In genomic region chr7:28969672-28970394, GRCm38 (mm10) we compare ENCODE assay signal across 11 mouse cellular contexts. TPM values are rescaled to one million over a fixed set of nuclear protein-coding genes. Genes with fewer than 3 reads are reported as not detected.
DNase-seq lines count a peak whose midpoint lies in the region; ATAC-seq and TF ChIP-seq lines count a peak whose summit lies in the region.
"Had no signal": no experiment of that assay in that cellular context is flagged by ENCODE, and none has a peak within 500 bp of the region (broad histone marks: within the 10 kb centered on the region; RNA-seq: fewer than 3 reads in every experiment).

No protein-coding gene starts in this region.

- ATAC-seq in kidney, embryonic 14.5 days (ENCODE audit: low FRiP score, low TSS enrichment) = peak; percentile 50

- peak overlapping the region; percentile 42; the same call in 1 of the 2 replicates for H3K27ac ChIP-seq in kidney, embryonic 14.5 days (ENCODE audit: low read depth, low read length)
- H3K27ac ChIP-seq in cerebellum, adult 2 months (ENCODE audit: insufficient read depth, low read length) = no peak overlapping the region
- H3K27ac ChIP-seq: limb, embryonic 12.5 days had no signal

- H3ac ChIP-seq in myocyte (ENCODE audit: control insufficient read depth, insufficient read length) = no peak overlapping the region

- H3K79me2 ChIP-seq in myocyte (ENCODE audit: control insufficient read depth, insufficient read depth) = no peaks in the 10 kb centered on the region

- no peak for TF ChIP-seq POLR2A in myocyte (IDR thresholded peaks at IDR 0.05; ENCODE audit: insufficient read length, low read depth)
- TF ChIP-seq POLR2A in cerebellum, adult 2 months (IDR thresholded peaks at IDR 0.05; ENCODE audit: borderline replicate concordance, insufficient read depth, low read length) = no peak

- DNase-seq in kidney, adult 11 months = peak; percentile 66
- no peak for DNase-seq in kidney, postnatal 14 days
- DNase-seq in R1 (ENCODE audit: low read depth, low spot score) = peak; percentile 95
- DNase-seq in cerebellum, adult 2 months = no peak
- DNase-seq in left cerebral cortex, postnatal 14 days (ENCODE audit: low spot score in 2 of 2) = no peak
- DNase-seq in left cerebral cortex, postnatal 10 days (ENCODE audit: extremely low spot score in 1 of 2, low spot score in 2 of 2) = no peak
- DNase-seq: embryo, embryonic 11 days; right cerebral cortex, postnatal 25 days had no signal

- WGBS in kidney, embryonic 14.5 days = 28% methylated on average over 12 of the region's 12 CpGs
- WGBS in cerebellum, adult 2 months = 76% methylated on average over 12 of the region's 12 CpGs

- no peak for TF ChIP-seq CTCF in cerebellum, adult 2 months (IDR thresholded peaks at IDR 0.05; ENCODE audit: borderline replicate concordance, insufficient read depth, low read depth, low read length)

- H3K4me2 ChIP-seq in kidney, embryonic 14.5 days (replicated peaks; ENCODE audit: low read depth, low read length) = no peak overlapping the region
- peak overlapping the region; percentile 25 for H3K4me2 ChIP-seq in myocyte (ENCODE audit: low read depth)
- H3K4me2 ChIP-seq: limb, embryonic 12.5 days had no signal

- no peaks in the 10 kb centered on the region for H3K9me3 ChIP-seq in kidney, embryonic 14.5 days (ENCODE audit: control insufficient read depth, low read length)
- H3K9me3 ChIP-seq: limb, embryonic 12.5 days had no signal

- no peak overlapping the region for H3K4me3 ChIP-seq in kidney, embryonic 14.5 days (ENCODE audit: low read length)
- no peak overlapping the region for H3K4me3 ChIP-seq in myocyte
- H3K4me3 ChIP-seq in cerebellum, adult 2 months (replicated peaks; ENCODE audit: insufficient read depth, low read depth, low read length) = no peak overlapping the region
- H3K4me3 ChIP-seq: limb, embryonic 12.5 days had no signal

- no peak overlapping the region for H3K9ac ChIP-seq in kidney, embryonic 14.5 days (ENCODE audit: low read depth, low read length)
- H3K9ac ChIP-seq: limb, embryonic 12.5 days had no signal

- peaks cover 6% of the 10 kb centered on the region for H3K4me1 ChIP-seq in kidney, embryonic 14.5 days (ENCODE audit: control insufficient read depth, insufficient read depth, low read length)
- H3K4me1 ChIP-seq in cerebellum, adult 2 months (ENCODE audit: control insufficient read depth, insufficient read depth, low read length) = no peaks in the 10 kb centered on the region
- H3K4me1 ChIP-seq: limb, embryonic 12.5 days had no signal

- intact Hi-C loops in left cerebral cortex, postnatal 14 days (cut with DNase I) = loop anchor here (5.0 kb wide), 1 partner anchor 173 kb away; no protein-coding TSS in a partner anchor
- intact Hi-C loops in left cerebral cortex, postnatal 10 days (cut with DNase I) = loop anchor here (10.0 kb wide), 1 partner anchor 185 kb away; the partner anchor contains the start of gene Rinl

- H3K36me3 ChIP-seq in kidney, embryonic 14.5 days (ENCODE audit: control insufficient read depth, insufficient read depth, low read length) = peaks cover 32% of the 10 kb centered on the region
- no peaks in the 10 kb centered on the region for H3K36me3 ChIP-seq in myocyte (ENCODE audit: control insufficient read depth, insufficient read depth)

- no peaks in the 10 kb centered on the region for H3K27me3 ChIP-seq in kidney, embryonic 14.5 days (ENCODE audit: control insufficient read depth, insufficient read depth, low read length)
- H3K27me3 ChIP-seq in myocyte (ENCODE audit: control insufficient read depth, insufficient read depth, insufficient read length) = no peaks in the 10 kb centered on the region
- no peaks in the 10 kb centered on the region for H3K27me3 ChIP-seq in cerebellum, adult 2 months (ENCODE audit: control insufficient read depth, insufficient read depth, low read length)
- H3K27me3 ChIP-seq: limb, embryonic 12.5 days had no signal

TF ChIP-seq in myocyte, 11 proteins besides CTCF, POLR2A, EP300 and RAD21:
- TF ChIP-seq REST (IDR thresholded peaks at IDR 0.05; ENCODE audit: insufficient read depth, insufficient read length) (no peak), CEBPB (IDR thresholded peaks at IDR 0.05; ENCODE audit: insufficient read depth, poor library complexity, severe bottlenecking) (peak; percentile 32; the same call in 1 of the 2 replicates), POLR2AphosphoS2 (IDR thresholded peaks at IDR 0.05; ENCODE audit: insufficient read length, low read depth) (peak; percentile 39), USF1 (IDR thresholded peaks at IDR 0.05; ENCODE audit: low read depth) (no peak), MYOD1 (IDR thresholded peaks at IDR 0.05; ENCODE audit: control insufficient read depth in 1 of 3, insufficient read length in 2 of 3, low read depth in 2 of 3) (peak; percentile 52 to 95 (median 89)), MYOG (IDR thresholded peaks at IDR 0.05; ENCODE audit: control insufficient read depth in 1 of 3, insufficient read depth in 1 of 3, insufficient read length in 2 of 3, low read depth in 2 of 3) (peak; percentile 76 to 95 (median 89)), TCF3 (IDR thresholded peaks at IDR 0.05; ENCODE audit: insufficient read length, low read depth) (peak; percentile 86), TCF12 (IDR thresholded peaks at IDR 0.05; ENCODE audit: insufficient read depth, poor library complexity, severe bottlenecking) (peak; percentile 92)

RNA-seq across cellular contexts. Expression of gene Actn4, which starts 7.7 kb away (rescaled TPM):
- 176 and 239 TPM in 2 replicates for polyA plus RNA-seq in kidney, embryonic 14.5 days (2014; fragmentation: Nextera tagmentation; extraction: Ambion mirVana)
- polyA plus RNA-seq in myocyte (2012; fragmentation: generic; extraction: Trizol) = 270 TPM
- polyA plus RNA-seq in cerebellum, adult 2 months (2012; rRNA removed) = 129 and 135 TPM in 2 replicates
- 100 to 1,000 TPM; 177 to 205 TPM for total RNA-seq in left cerebral cortex, postnatal 14 days (2021)
- 100 to 1,000 TPM; 151 to 160 TPM for total RNA-seq in left cerebral cortex, postnatal 10 days (2021)

RNA-seq across cellular contexts. Expression of gene Eif3k, which starts 11.8 kb away (rescaled TPM):
- 458 and 497 TPM in 2 replicates for polyA plus RNA-seq in kidney, embryonic 14.5 days (2014; fragmentation: Nextera tagmentation; extraction: Ambion mirVana)
- 335 TPM for polyA plus RNA-seq in myocyte (2012; fragmentation: generic; extraction: Trizol)
- polyA plus RNA-seq in cerebellum, adult 2 months (2012; rRNA removed) = 322 and 331 TPM in 2 replicates
- total RNA-seq in left cerebral cortex, postnatal 14 days (2021) = 100 to 1,000 TPM; 163 to 174 TPM
- 100 to 1,000 TPM; 171 to 178 TPM for total RNA-seq in left cerebral cortex, postnatal 10 days (2021)

RNA-seq across cellular contexts. Expression of gene Map4k1, which starts 12.0 kb away (rescaled TPM):
- polyA plus RNA-seq in kidney, embryonic 14.5 days (2014; fragmentation: Nextera tagmentation; extraction: Ambion mirVana) = 9.8 and 12.6 TPM in 2 replicates
- 0.18 TPM for polyA plus RNA-seq in myocyte (2012; fragmentation: generic; extraction: Trizol)
- 1.2 and 1.3 TPM in 2 replicates for polyA plus RNA-seq in cerebellum, adult 2 months (2012; rRNA removed)
- 1 to 10 TPM; 2.0 to 3.7 TPM for total RNA-seq in left cerebral cortex, postnatal 14 days (2021)
- 1 to 10 TPM; 5.8 to 6.0 TPM for total RNA-seq in left cerebral cortex, postnatal 10 days (2021)

Comparison
In these comparisons a context has a peak if more than half of its experiments do, and no peak if none do; other contexts are left out.
1. DNase-seq: peak in kidney, adult 11 months (single experiment) and R1 (single experiment); none in kidney, postnatal 14 days (single experiment), cerebellum, adult 2 months (0 of 2), left cerebral cortex, postnatal 14 days (0 of 2) and left cerebral cortex, postnatal 10 days (0 of 2).